Mouse (Mus musculus): ENCODE data around the gene Cd2.

GRCm38 (mm10) chr3:101282556-101283180, 5.1 kb downstream of the Cd2 start:
- TF ChIP-seq POLR2AphosphoS5 (IDR thresholded peaks at IDR 0.05; ENCODE audit: insufficient replicate concordance, low read depth, low read length) (no peak), CTCF (IDR thresholded peaks at IDR 0.05; ENCODE audit: low read depth, low read length) (no peak)

All from G1E (cell line).